Comparison of ENCODE assay signal across 31 mouse cellular contexts in the genomic region with DNA sequence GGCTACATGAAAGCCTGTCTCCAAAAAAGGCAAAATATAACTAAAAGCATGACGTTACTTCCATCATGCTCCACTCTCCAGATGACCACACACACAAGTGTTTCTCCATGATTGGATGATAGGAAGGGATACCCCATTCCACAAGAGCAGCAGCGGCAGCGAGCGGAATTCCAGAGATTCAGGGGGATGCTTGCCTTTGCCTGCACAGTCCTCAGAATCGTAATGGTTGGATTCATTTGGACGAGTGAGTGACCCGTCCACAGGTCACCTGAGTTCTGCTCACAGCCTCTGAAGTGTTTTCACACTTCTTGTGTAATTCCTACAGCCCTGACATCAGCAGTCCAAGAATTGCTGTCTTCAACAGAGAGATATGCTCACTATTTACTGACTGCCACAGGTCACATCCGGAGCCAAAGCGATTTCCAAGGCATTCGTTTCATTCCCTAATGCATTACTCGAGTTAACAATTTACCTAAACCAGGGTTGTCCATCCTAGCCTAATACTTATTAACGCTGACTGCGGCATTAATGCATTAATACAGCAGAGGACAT. TPM values are rescaled to one million over a fixed set of nuclear protein-coding genes. Genes with fewer than 3 reads are reported as not detected.
A peak's percentile ranks its signal among the peaks of the same experiment; 100 is the strongest.
DNase-seq lines count a peak whose midpoint lies in the region; ATAC-seq and TF ChIP-seq lines count a peak whose summit lies in the region.
"Had no signal": no experiment of that assay in that cellular context is flagged by ENCODE, and none has a peak within 500 bp of the region (broad histone marks: within the 10 kb centered on the region; RNA-seq: fewer than 3 reads in every experiment).

No protein-coding gene starts in this region.

- H3K4me3 ChIP-seq in liver, embryonic 15.5 days (replicated peaks) = no peak overlapping the region
- H3K4me3 ChIP-seq in kidney, adult 2 months (ENCODE audit: insufficient read depth, low read depth, low read length) = no peak overlapping the region
- no peak overlapping the region for H3K4me3 ChIP-seq in kidney, postnatal 0 days (replicated peaks; ENCODE audit: low read depth, low read length)
- H3K4me3 ChIP-seq: embryonic facial prominence, embryonic 12.5 days; heart, embryonic 15.5 days; hindbrain, embryonic 15.5 days; intestine, embryonic 15.5 days; megakaryocyte, embryonic 14.5 days; midbrain, embryonic 13.5 days had no signal

- no peaks in the 10 kb centered on the region for H3K27me3 ChIP-seq in liver, embryonic 15.5 days
- no peaks in the 10 kb centered on the region for H3K27me3 ChIP-seq in kidney, adult 2 months (replicated peaks; ENCODE audit: control insufficient read depth, insufficient read depth, low read length)
- no peaks in the 10 kb centered on the region for H3K27me3 ChIP-seq in kidney, postnatal 0 days (ENCODE audit: insufficient read depth, low read length)
- H3K27me3 ChIP-seq: embryonic facial prominence, embryonic 12.5 days; heart, embryonic 15.5 days; hindbrain, embryonic 15.5 days; intestine, embryonic 15.5 days; megakaryocyte, embryonic 14.5 days; midbrain, embryonic 13.5 days had no signal

- ATAC-seq in liver, embryonic 15.5 days (ENCODE audit: insufficient read depth) = 0 out of 2 replicates have a peak, but pooled peaks have one; percentile 37
- peak; percentile 55; the same call in 1 of the 2 replicates for ATAC-seq in kidney, postnatal 0 days (replicated peaks; ENCODE audit: low FRiP score, low read depth)
- ATAC-seq: CD4-positive, CD25-positive, alpha-beta regulatory T cell, adult 4 months; intestine, embryonic 15.5 days; midbrain, embryonic 13.5 days had no signal

- H3K9me3 ChIP-seq in liver, embryonic 15.5 days (replicated peaks) = no peaks in the 10 kb centered on the region
- no peaks in the 10 kb centered on the region for H3K9me3 ChIP-seq in kidney, postnatal 0 days (replicated peaks; ENCODE audit: low read length)
- H3K9me3 ChIP-seq: embryonic facial prominence, embryonic 12.5 days; heart, embryonic 15.5 days; hindbrain, embryonic 15.5 days; intestine, embryonic 15.5 days; megakaryocyte, embryonic 14.5 days; midbrain, embryonic 13.5 days had no signal

- no peaks in the 10 kb centered on the region for H3K4me1 ChIP-seq in liver, embryonic 15.5 days (replicated peaks)
- H3K4me1 ChIP-seq in kidney, adult 2 months (ENCODE audit: control insufficient read depth, insufficient read depth, low read length) = peaks cover 12% of the 10 kb centered on the region
- H3K4me1 ChIP-seq in kidney, postnatal 0 days (replicated peaks; ENCODE audit: insufficient read depth, low read length) = no peaks in the 10 kb centered on the region
- H3K4me1 ChIP-seq: embryonic facial prominence, embryonic 12.5 days; heart, embryonic 15.5 days; intestine, embryonic 15.5 days; megakaryocyte, embryonic 14.5 days had no signal

- no peak for TF ChIP-seq POLR2A in kidney, adult 2 months (IDR thresholded peaks at IDR 0.05; ENCODE audit: low read depth, low read length)

- no peak for DNase-seq in liver
- peak; percentile 82 for DNase-seq in kidney, adult 2 months
- DNase-seq in kidney, postnatal 0 days (ENCODE audit: low spot score) = peak; percentile 26
- DNase-seq in layer of hippocampus, adult 9-11 months = no peak
- DNase-seq in retina, postnatal 1 day = no peak
- DNase-seq in layer of hippocampus, adult 8-10 months (ENCODE audit: low spot score in 2 of 2) = no peak
- DNase-seq: adrenal gland, adult 2 months; cerebellum, adult 11-12 months; cerebellum, postnatal 25 days; heart, postnatal 36 days; lung, adult 2 months; thymus, adult 18-20 months; thymus, postnatal 36 days had no signal

- no peak for TF ChIP-seq CTCF in kidney, adult 2 months (conservative IDR thresholded peaks at IDR 0.05; ENCODE audit: insufficient read depth, insufficient read length, low read depth, low read length)
- no peak for TF ChIP-seq CTCF in kidney, postnatal 0 days (IDR thresholded peaks at IDR 0.05; ENCODE audit: low read depth)

- H3K9ac ChIP-seq in liver, embryonic 15.5 days = no peak overlapping the region
- H3K9ac ChIP-seq in kidney, postnatal 0 days (ENCODE audit: low read depth, low read length) = no peak overlapping the region
- H3K9ac ChIP-seq: embryonic facial prominence, embryonic 12.5 days; heart, embryonic 15.5 days; hindbrain, embryonic 15.5 days; intestine, embryonic 15.5 days; midbrain, embryonic 13.5 days had no signal

- WGBS in liver, embryonic 15.5 days (ENCODE audit: insufficient replicate concordance) = 67% methylated on average over 13 of the region's 13 CpGs
- WGBS in kidney, adult 2 months = 44% methylated on average over 13 of the region's 13 CpGs
- WGBS in kidney, postnatal 0 days = 63% methylated on average over 13 of the region's 13 CpGs

- H3K27ac ChIP-seq in liver, embryonic 15.5 days (replicated peaks) = no peak overlapping the region
- H3K27ac ChIP-seq in kidney, adult 2 months (ENCODE audit: insufficient read depth, low read depth, low read length) = peak overlapping the region; percentile 36; the same call in 1 of the 2 replicates
- H3K27ac ChIP-seq in kidney, postnatal 0 days = peak overlapping the region; percentile 27; the same call in 1 of the 2 replicates
- H3K27ac ChIP-seq: embryonic facial prominence, embryonic 12.5 days; heart, embryonic 15.5 days; intestine, embryonic 15.5 days had no signal

- H3K36me3 ChIP-seq in liver, embryonic 15.5 days (replicated peaks) = peaks cover 13% of the 10 kb centered on the region; the same call in 1 of the 2 replicates
- H3K36me3 ChIP-seq in kidney, adult 2 months (ENCODE audit: control insufficient read depth, insufficient read depth, low read length) = peaks cover 2% of the 10 kb centered on the region; the same call in 1 of the 2 replicates
- peaks cover 14% of the 10 kb centered on the region for H3K36me3 ChIP-seq in kidney, postnatal 0 days (ENCODE audit: insufficient read depth, low read length)

- H3K4me2 ChIP-seq in liver, embryonic 15.5 days = no peak overlapping the region
- no peak overlapping the region for H3K4me2 ChIP-seq in kidney, postnatal 0 days (ENCODE audit: low read length)
- H3K4me2 ChIP-seq: embryonic facial prominence, embryonic 12.5 days; heart, embryonic 15.5 days; hindbrain, embryonic 15.5 days; intestine, embryonic 15.5 days; midbrain, embryonic 13.5 days had no signal

RNA-seq across cellular contexts. Expression of gene Psph, which starts 27.2 kb away (rescaled TPM):
- 84.1 and 86.5 TPM in 2 replicates for polyA plus RNA-seq in liver, embryonic 15.5 days (2015; fragmentation: Nextera tagmentation; extraction: Ambion mirVana)
- 37.6 and 42.8 TPM in 2 replicates for polyA plus RNA-seq in kidney, adult 2 months (2012; rRNA removed)
- polyA plus RNA-seq in kidney, postnatal 0 days (2015; fragmentation: Nextera tagmentation; extraction: Ambion mirVana) = 65.8 and 66.1 TPM in 2 replicates
- total RNA-seq in layer of hippocampus, adult 8-10 months (2022) = 10 to 100 TPM; 23.0 to 31.3 (median 28.6) TPM

RNA-seq across cellular contexts. Expression of gene Nipsnap2, which starts 35.1 kb away (rescaled TPM):
- polyA plus RNA-seq in liver, embryonic 15.5 days (2015; fragmentation: Nextera tagmentation; extraction: Ambion mirVana) = 20.2 and 23.1 TPM in 2 replicates
- 77.0 and 89.8 TPM in 2 replicates for polyA plus RNA-seq in kidney, adult 2 months (2012; rRNA removed)
- polyA plus RNA-seq in kidney, postnatal 0 days (2015; fragmentation: Nextera tagmentation; extraction: Ambion mirVana) = 225 and 228 TPM in 2 replicates
- total RNA-seq in layer of hippocampus, adult 8-10 months (2022) = 10 to 100 TPM; 79.4 to 85.9 (median 82.6) TPM

RNA-seq across cellular contexts. Expression of gene Mrps17, which starts 44.7 kb away (rescaled TPM):
- 91.3 and 95.5 TPM in 2 replicates for polyA plus RNA-seq in liver, embryonic 15.5 days (2015; fragmentation: Nextera tagmentation; extraction: Ambion mirVana)
- 91.8 and 128 TPM in 2 replicates for polyA plus RNA-seq in kidney, adult 2 months (2012; rRNA removed)
- 209 and 211 TPM in 2 replicates for polyA plus RNA-seq in kidney, postnatal 0 days (2015; fragmentation: Nextera tagmentation; extraction: Ambion mirVana)
- total RNA-seq in layer of hippocampus, adult 8-10 months (2022) = 10 to 100 TPM; 72.9 to 92.8 (median 78.4) TPM

RNA-seq across cellular contexts. Expression of gene Sept14, which starts 51.7 kb away (rescaled TPM):
- polyA plus RNA-seq in liver, embryonic 15.5 days (2015; fragmentation: Nextera tagmentation; extraction: Ambion mirVana) = not detected in 2 replicates
- not detected in 2 replicates for polyA plus RNA-seq in kidney, adult 2 months (2012; rRNA removed)
- 0.17 TPM in 1 of 2 replicates, not detected in the other for polyA plus RNA-seq in kidney, postnatal 0 days (2015; fragmentation: Nextera tagmentation; extraction: Ambion mirVana)
- not detected for total RNA-seq in layer of hippocampus, adult 8-10 months (2022)
- total RNA-seq: adrenal gland, postnatal 4 days; gastrocnemius, adult 18-20 months; heart, postnatal 36 days; layer of hippocampus, adult 18-20 months; left cerebral cortex, postnatal 25 days; monocyte, adult 5-6 weeks; neutrophil, adult 5-6 weeks had no signal
- polyA plus RNA-seq: adrenal gland, adult 2 months; CD4-positive, CD25-positive, alpha-beta regulatory T cell, adult 4 months; embryonic facial prominence, embryonic 12.5 days; forebrain, embryonic 11.5 days; heart, embryonic 15.5 days; hindbrain, embryonic 15.5 days; intestine, embryonic 15.5 days; limb, embryonic 14.5 days; lung, adult 2 months; midbrain, embryonic 13.5 days; small intestine, adult 2 months; stomach, embryonic 16.5 days had no signal

Comparison
In these comparisons a context has a peak if more than half of its experiments do, and no peak if none do; other contexts are left out.
1. DNase-seq: peak in kidney, adult 2 months (single experiment) and kidney, postnatal 0 days (single experiment); none in liver (single experiment), layer of hippocampus, adult 9-11 months (single experiment), retina, postnatal 1 day (single experiment) and layer of hippocampus, adult 8-10 months (0 of 2).